Mouse (Mus musculus) layer of hippocampus, adult 9-10 months (tissue): ENCODE measurements at regions not wholly inside any gene's neighbourhood (a gene's known extent, or its start where the extent isn't known, plus 50 kb on each side); places are given as distances from the start of the nearest gene placed in this dataset.

Source experiments
- DNase-seq: peaks from one replicate; pipeline ENCODE4 v3.0.0; 2022; ENCODE audit warnings: low spot score

DNA sequence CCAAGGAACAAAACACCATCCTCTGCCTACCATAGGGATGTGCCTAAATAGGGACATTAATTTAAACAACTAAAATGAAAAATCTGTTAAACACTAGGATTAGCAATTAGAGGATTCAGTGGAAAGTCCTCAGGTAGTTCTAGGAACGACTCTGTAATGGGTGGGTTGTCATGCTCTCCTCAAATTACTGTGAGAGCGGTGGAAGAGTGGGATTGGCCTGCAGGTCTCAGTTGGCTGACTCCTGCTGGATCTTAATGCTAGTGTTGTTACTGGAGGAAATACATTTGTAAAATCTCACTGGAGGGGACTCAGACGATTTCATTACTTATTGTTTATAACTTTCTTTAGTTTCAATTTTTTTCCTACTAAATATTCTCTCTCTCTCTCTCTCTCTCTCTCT is 525.6 kb upstream of the 4930452B06Rik start:
- no peak for DNase-seq

DNA sequence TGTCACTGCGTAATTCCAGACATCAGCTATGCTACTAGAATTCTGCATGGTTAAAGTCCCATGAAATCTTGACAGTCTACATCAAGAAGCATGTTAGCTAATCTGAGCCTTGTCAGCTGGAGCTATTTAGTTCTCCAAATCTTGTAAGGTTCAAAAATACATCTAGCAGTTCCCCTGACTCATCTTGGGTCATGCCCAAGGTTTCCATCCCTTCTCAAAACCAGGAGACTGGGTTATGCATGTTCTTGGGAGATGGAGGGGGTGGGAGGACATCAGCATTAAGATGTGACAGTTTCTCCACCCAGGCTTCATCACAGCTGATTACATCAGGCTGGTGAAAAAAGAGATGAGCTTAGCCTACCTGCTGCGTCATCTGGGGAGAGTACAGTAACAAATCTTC is 495.3 kb upstream of the 4930452B06Rik start:
- no peak for DNase-seq

DNA sequence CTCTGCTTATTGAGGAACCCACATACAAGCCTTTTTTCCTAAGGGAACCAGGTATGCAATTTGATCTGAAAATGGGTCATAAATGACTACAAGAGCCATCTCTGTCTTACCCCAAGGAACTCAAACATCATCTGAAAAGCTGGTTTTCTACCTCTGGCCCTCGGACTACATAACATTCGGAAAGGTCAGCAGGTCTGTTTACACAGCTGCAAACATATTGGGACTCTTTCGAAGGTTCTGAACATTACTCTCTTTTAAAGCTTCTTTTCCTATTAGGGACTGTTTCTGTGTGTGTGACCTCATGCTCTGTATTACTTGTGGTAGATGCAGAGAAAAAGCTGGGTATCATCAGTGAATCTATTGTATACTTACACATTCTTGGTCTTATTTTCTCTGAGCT is 491.9 kb upstream of the 4930452B06Rik start:
- DNase-seq, result no peak

DNA sequence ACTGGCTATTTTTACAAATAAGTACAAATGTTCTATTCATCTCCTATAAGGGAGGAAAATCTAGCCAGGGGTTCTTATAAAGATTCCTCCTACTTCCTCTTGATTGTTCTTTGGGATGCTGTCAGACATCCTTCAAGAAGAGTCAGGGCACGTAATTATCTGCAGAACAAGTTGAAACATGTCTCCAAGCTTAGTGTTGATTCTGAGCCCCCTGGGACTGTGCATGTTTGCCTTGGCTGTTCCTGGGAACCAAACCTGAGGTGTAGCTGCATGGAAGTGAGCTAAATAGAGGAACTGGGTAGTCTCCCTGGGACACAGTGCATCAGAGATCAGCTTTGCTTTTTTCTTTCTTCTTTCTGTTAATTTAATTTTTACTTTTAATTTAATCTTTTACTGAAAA is 484.8 kb upstream of the 4930452B06Rik start:
- DNase-seq, result no peak

DNA sequence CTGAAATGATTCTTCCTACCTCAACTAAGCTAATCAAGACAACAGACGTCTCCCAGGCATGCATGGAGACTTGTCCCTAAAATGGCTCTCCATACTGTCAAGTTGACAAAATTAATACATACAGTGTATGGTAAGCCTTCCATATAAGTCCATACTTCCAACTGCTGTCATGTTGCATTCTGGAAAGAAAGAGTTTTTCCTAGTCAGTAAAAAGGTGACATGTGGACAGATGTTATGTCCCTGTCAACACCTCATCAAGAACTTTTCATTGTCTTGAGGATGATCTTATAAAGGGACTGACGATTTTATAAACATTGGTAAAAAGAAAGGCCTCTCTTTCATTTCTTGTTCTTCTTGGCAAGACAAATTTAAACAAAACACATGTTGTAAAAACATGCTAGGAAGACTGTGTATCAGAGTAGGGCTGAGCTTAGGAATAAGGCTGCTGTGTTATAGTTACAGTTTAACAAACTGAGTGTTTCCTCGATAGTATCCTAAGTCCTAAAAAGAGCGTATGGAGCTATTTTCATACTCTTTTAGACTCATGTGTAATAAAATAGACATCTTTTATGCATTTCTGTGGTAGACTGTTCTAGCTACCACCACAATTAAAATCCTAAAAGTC is 480.7 kb upstream of the 4930452B06Rik start:
- no peak for DNase-seq

DNA sequence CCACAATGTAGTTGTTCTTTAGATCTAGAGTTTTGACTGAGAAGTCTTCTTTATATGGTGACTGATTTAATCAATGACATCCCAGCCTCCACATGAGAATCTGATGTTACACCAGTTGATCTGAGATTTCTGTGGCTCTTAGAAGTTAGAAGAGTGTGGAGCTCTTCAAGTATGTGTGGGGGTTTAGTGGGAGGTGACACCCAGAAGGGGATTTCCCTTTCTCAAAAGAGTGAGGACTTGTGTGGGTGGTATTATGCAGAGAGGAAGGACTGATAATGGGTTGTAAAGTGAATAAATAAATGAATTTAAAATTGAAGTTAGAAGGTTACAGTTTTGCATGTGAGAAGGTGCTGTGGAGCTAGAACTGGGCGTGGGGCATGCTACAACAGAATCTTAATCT is 439.7 kb upstream of the 4930452B06Rik start:
- DNase-seq, result no peak

DNA sequence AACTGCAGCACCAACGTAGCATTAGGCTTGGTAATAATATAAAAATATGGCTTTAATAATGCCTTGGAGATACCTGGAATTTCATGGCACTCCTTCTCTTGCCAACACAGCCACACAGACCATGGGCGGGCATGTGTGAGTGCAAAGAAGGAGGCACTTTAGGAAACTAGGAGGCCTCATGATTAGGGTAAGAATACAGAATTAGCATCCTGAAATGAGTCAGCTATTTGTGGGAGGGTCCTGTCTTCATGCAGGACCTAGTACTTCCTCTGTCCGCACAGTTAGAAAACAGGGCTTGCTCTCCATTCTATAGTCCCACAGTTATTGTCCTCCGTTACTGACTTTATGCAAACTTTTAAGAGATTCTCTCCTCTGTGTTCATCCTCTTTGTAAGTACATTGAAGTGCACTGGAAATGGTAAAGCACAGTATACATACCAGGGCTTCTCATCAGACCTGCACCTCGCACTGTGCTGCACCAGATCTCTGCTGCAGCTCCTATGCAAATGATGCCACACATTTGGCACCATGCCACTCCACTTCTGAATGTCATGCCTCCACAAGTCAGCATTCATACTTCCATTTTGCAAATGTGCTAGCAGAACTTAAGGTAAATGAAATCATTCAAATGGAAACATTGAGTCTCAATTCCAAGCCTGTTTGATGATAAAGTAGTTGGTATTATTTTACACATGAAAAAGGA is 423.7 kb upstream of the 4930452B06Rik start:
- no peak for DNase-seq

DNA sequence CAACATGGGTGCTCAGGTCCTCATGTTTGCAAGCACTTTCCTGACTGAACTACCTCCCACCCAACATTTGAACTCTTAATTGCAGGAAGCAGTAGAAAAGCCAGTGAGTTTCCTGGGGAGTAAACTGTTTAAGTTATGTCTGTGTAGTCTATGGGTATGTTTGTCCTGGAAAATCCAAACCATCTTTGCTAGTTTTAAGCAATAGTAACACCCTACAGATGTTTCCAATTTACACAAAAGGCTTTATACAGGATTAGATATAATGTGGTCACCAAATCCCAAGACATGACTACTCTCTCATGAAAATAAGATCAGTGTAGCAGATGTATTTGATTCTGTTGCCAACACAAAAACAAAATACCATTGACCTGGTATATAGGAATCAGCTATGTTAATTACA is 421.1 kb upstream of the 4930452B06Rik start:
- DNase-seq, result no peak

DNA sequence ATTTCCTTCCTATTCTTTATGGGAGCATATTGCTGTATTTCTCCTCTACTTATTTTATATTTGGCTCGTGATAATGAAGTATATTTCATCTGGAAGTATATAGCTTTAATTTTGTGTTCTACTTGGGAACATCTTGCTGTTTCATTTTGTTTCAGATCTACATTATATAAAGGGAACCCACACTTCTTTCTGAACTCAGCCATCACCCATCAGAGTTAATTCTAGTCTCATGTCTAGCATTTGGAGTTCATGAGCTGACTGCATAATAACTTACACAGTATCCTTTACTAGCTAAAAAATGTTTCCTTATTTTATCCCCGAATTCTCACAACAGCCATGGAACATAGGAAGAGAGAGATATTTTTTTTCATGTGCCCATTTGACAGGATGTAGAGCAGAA is 413.6 kb upstream of the 4930452B06Rik start:
- DNase-seq, result no peak

DNA sequence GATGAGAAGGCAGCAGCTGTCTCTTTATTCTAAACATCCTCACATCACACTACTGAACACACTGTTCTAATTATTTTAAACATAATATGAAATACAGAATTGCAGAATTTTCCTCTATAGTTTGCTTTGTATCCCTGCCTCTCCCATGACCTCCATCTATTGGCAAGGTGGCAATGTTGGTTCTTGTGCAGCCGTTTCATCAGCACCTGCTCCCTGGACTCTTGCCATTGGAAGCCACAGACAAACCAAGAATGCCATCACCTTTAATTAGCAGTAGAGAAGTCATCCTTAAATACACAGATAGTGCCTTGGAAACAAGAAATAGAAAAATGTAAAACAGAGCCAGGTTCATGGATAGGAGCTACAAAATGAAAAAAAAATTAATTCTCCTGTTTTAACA is 413.0 kb upstream of the 4930452B06Rik start:
- DNase-seq, result no peak

DNA sequence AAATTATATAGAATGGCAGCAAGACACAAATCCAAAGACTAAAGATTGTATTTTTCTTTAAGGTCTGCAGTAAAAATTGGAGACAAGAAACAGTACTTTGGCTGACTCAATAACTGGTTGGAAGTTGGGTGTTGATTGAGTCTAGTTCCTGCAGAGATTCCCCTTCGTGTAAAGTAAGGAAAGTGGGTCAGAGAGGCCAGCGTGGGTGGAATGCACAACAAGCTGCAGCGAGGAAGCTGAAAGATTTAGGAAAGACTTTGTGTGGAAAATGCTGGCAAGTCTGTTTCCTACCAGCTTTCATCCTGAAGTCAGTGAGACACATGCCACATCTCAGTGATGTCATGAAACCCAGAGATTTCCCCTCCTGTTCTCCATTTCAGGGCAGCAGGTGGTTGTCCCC is 405.1 kb upstream of the 4930452B06Rik start:
- no peak for DNase-seq

DNA sequence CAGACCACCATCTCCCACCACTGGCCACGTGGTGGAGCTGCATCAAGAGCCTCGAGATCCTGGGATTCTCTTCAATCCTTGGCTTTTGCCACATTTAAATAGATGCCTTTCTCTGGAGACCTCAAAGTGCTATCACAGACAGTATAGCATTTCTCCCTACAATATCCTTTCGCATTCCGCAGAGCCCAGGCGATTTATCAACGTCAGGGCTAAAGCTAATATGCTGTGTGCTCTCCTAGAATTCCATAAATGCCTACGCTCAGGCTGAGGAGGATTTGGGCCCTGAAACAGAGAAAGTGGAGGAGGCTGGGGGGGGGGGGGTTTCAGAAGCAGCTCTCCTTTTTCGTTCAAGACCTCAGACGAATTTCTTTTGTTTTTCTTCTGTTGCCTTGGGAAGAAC is 394.0 kb upstream of the 4930452B06Rik start:
- DNase-seq, result no peak

DNA sequence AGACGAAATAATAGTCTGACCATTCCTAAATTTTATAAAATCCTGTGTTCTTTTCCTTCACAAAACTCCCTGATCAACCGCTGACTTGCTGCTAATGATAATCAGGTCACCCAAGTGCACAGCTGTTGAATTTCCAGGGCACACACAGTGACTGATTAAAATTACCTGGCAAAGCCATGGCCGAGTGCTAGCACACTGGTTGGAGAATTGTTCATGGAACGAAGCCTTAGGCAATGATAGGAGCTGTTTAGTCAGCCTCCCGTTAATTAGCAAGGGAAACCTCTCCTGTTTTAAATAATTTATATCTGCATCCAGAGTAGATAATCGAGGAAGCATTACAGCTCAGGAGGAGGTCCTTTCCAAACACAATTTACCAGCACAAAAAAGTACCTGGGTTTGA is 362.8 kb upstream of the 4930452B06Rik start:
- DNase-seq, result no peak

DNA sequence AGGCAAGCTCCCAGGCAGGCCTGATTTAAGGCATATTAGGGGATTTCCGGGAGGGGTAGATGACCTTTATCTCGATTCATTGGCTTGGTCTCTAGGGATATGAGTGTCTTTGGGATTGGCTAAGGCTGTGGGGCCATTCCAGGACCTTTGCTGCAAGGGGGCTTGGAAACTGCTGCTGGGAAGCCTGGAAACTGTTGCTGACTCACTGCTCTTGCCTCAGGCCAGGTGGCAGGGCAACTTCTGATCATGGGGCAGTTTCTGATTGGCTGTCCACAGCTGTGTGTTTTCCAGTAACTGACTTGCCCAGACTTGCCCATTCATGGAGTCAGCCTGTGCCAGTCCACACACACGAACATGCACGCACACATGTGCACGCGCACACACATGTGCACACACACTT is 349.8 kb upstream of the 4930452B06Rik start:
- no peak for DNase-seq

DNA sequence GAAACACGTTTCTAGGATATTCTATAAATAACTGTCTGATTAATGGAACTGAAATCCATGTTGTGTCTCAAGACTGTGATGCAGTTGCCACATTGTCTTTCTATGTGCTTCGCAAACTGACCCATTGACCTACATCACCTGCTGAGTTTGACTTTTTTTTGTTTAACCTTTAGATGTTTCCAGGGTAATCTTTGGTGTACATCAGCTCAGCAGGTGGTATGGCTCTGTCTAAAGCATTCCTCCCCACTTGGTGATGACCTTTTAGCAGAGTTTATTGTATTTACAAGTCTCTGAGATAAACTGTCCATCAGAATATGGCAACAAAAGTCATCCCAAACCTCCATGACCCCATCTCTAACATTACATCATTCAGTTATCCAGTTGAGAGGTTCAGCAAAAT is 337.0 kb upstream of the 4930452B06Rik start:
- DNase-seq, result no peak

DNA sequence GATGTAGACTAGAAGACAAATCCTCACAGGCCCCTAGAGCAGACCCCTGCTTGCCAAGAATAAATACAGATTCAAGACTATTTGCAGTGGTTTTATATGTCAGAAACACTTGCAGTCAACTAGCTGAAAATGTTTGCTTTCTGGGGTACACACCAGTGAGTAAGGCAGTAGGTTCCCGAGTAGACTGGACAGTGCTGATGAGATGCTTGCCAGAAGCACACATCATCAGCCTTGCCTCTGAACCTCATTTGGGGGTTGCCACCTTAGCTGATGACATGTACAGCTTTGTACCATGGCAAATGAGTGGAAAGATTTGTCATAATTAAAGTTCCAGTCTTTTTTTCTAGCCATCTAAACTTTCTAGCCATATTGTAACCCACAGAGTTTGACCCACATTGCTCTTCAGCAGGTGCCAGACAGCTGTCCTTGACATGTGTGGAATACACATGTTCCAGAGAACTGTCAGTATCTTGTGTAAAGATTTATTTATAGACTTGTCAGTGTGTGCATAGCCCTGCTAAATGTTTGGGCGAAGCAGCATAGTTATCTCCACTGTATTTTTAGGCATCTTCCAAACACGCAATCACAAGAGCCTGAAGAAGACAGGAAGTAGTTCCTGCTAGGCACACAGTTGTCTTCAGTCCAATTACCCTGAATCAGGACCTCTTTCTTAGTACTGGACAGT is 334.5 kb upstream of the 4930452B06Rik start:
- no peak for DNase-seq

DNA sequence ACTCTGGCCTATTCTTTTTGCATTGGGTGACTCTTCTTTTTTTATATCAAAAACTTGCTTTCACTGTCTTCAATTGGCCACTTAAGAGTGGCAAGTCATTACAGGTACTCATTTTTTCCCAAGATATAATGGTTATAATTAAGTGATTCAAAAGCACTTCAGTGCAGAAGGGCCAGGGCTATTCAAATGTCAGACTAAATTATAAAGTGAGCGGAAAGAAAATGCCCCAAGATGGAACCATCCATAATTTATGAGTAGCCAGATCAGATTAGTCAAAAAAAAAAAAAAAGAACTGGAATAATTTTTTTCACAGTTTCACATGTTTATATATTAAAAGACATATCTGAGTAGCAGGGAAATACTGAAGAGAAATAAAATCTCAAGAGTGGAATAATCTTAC is 333.8 kb upstream of the 4930452B06Rik start:
- no peak for DNase-seq

DNA sequence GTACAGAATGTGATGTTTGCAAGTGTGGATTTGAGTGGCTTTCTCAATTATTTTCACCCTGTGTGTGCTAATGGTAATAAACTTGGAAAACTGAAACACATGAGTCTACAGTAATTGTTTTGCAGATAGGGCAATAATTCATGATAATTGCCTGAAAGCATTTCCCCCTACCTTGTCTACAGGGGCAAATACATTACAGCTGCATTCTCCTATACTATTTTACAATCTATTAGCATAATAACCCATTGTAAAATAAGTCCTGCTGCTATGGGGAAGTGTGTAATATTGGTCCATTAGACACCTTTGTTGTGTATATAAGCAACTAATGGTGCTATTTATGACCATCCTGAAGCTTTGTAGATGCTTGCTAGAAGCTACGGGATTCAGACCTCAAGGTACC is 327.4 kb upstream of the 4930452B06Rik start:
- no peak for DNase-seq

DNA sequence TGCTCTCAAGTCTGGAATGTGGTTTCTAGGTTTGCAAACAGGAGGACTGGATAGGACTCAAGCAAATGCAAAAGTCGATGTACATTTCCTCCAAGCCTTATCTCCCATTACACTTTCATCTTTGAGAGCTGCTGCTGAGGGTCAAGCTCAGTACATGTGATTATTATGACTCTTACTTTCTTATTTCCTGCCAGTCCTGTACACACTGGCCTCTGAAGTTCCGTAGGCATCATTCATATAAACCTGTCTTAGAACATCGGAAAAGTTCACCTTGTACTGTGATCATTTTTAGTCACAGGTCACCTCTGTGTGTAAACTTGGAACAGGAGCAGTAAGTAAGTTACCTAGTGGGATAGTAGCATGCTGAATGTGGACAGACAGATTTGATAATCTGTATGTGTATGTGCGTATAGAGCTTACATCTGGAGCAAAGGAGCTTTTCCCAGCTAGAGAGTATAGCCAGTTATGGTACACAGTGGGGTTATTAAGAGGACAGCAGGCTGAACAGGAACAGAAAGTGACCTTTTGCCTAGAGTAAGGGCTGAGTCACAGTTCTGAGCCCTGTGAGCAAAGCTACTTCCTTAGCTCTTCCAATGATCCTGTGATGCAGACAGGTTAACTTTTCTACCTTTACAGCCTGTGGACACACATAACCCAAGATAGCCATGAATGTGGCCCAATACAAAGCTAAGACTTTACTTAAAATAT is 319.2 kb upstream of the 4930452B06Rik start:
- DNase-seq, result no peak

DNA sequence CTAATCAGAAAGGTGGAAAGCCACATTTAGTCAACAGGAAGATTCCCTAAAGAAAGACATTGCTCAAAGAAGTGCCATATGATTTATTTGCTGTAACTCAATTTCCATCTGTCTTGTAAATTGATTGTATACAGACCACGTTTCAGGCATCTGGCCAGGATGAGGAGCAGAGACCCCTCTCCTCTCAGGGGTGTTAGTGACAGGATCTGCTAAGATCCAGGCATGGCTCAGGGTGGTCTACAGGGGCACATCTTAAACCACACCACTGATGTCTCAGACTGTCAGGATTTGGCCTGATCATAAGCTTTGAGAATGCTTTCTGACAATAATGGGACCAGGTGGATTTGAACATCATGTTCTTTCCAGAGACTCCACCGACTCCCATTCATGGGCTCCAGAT is 295.5 kb upstream of the 4930452B06Rik start:
- DNase-seq, result no peak

DNA sequence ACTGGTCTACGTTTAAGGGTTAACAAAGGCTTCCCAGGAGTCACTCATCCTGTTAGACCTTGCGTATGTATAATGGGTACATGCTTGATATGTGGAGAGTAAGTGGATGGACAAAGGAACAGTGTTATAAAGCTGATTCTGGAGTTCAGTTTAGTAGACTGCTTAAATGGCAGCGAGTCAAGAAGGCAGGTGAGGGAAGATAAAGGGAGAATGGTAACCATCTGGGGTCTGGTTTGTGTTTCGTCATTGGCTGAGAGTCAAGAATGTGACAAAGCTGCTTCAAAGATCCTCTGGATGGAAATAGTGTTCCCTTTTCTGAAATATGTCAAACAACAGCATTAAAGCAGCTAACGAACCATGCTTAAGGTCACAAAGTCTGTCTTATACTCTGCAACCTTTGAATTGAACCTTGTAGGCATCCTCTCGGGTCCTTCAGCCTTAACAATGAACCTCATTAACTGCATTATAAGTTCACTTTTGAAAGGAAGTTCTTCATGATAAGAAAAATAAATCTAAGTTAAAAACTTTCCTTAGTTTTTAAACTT is 286.9 kb upstream of the 4930452B06Rik start:
- DNase-seq, result no peak

DNA sequence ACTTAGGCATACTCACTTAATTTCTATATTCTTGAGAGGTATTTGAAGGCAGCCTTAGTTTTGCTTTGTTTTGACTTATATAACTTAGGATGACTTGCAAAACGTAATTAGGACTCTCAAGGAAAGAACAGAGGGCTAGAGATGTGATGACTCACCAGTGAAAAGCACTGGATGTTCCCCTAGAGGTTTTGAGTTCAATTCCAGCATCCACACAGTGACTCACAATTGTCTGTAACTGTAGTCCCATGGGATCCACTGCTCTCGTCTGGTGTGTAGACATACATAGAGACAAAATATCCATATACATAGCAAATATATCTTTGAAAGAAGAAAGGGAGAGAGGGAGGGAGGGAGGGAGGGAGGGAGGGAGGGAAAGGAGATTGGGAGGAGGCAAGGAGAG is 282.7 kb upstream of the 4930452B06Rik start:
- no peak for DNase-seq
